Mouse (Mus musculus): ENCODE results near the gene Cacnb1.

DNA sequence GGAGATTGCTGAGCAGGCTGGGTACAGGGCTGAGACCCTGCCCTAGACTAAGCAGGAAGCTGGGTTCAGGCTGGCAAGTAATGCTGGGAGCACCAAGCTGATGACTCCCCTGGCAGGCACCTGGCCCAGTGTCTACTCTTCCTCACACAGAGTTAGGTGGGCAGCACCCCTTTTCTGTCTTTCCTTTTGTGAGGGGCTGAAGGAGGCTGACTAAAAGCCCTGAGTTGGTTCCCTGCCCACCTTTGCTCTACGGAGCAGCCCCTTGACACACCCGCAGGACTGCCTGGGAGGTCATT lies 27.6 kb upstream of the Cacnb1 start:
- no peak for TF ChIP-seq CTCF (IDR thresholded peaks at IDR 0.05; ENCODE audit: extremely low read depth, insufficient read length, insufficient replicate concordance, low read depth, low read length)
- TF ChIP-seq POLR2A (IDR thresholded peaks at IDR 0.05; ENCODE audit: low read depth, low read length), result no peak

All from small intestine, adult 2 months (tissue).